ENCODE assay signal across 9 mouse cellular contexts in the genomic region with DNA sequence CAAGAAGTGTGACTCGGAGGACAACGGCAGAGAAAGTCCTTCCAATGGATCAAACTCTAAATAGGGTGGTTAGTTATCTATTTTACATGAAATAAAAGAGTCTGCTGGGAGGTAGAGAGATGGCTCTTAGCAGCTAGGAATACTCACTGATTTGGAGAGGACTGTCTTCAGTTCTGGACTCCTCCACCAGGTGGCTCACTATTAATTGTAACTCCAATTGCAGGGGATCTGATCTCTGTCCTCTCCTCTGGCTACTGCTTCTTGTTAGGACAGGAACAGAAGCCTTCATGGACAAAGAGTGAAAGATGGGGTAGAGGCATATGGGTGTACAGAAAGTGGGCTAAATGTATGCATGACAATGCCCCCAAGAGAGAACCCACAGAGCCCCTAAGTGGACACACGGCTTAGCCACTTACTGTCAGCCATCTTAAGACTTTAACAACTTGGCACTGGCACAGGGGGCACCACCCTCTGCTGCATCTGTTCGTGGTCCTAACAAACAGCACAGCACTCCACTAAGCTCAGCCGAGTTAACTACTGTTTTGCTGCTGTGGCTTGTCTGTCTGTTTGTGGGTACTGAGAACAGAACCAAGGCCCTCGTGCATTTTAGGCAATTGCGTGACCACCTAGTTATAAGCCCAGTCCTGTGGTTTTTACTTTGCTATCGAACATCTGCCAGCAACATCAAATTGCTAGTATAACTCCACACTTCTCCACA. TPM values are rescaled to one million over a fixed set of nuclear protein-coding genes. Genes with fewer than 3 reads are reported as not detected.
A peak's percentile ranks its signal among the peaks of the same experiment; 100 is the strongest.
DNase-seq lines count a peak whose midpoint lies in the region; ATAC-seq and TF ChIP-seq lines count a peak whose summit lies in the region.
"Had no signal": no experiment of that assay in that cellular context is flagged by ENCODE, and none has a peak within 500 bp of the region (broad histone marks: within the 10 kb centered on the region; RNA-seq: fewer than 3 reads in every experiment).

No protein-coding gene starts in this region.

- H3K27me3 ChIP-seq in kidney, embryonic 15.5 days: no peaks in the 10 kb centered on the region
- H3K27me3 ChIP-seq: lung, embryonic 15.5 days had no signal

- no peaks in the 10 kb centered on the region for H3K9me3 ChIP-seq in kidney, embryonic 15.5 days (replicated peaks)
- H3K9me3 ChIP-seq in ES-E14 (ENCODE audit: control insufficient read depth, insufficient read depth, low read depth, low read length): no peaks in the 10 kb centered on the region
- H3K9me3 ChIP-seq: lung, embryonic 15.5 days had no signal

- H3K27ac ChIP-seq in kidney, embryonic 15.5 days: no peak overlapping the region
- H3K27ac ChIP-seq in ES-E14 (ENCODE audit: insufficient read depth, low read depth, low read length, poor library complexity, severe bottlenecking): no peak overlapping the region
- H3K27ac ChIP-seq: lung, embryonic 15.5 days had no signal

- no peaks in the 10 kb centered on the region for H3K4me1 ChIP-seq in kidney, embryonic 15.5 days
- no peaks in the 10 kb centered on the region for H3K4me1 ChIP-seq in ES-E14 (ENCODE audit: control insufficient read depth in 2 of 2, insufficient read depth in 2 of 2, low read length in 2 of 2, poor library complexity in 1 of 2)
- H3K4me1 ChIP-seq: lung, embryonic 15.5 days had no signal

- H3K9ac ChIP-seq in kidney, embryonic 15.5 days: no peak overlapping the region
- no peak overlapping the region for H3K9ac ChIP-seq in ES-E14 (ENCODE audit: insufficient read depth, low read depth, low read length, poor library complexity, severe bottlenecking)
- H3K9ac ChIP-seq: lung, embryonic 15.5 days had no signal

- H3K36me3 ChIP-seq in kidney, embryonic 15.5 days: no peaks in the 10 kb centered on the region
- H3K36me3 ChIP-seq in ES-E14 (ENCODE audit: control insufficient read depth, insufficient read depth, low read length, poor library complexity, severe bottlenecking): no peaks in the 10 kb centered on the region
- H3K36me3 ChIP-seq: lung, embryonic 15.5 days had no signal

- H3K4me3 ChIP-seq in kidney, embryonic 15.5 days (replicated peaks): no peak overlapping the region
- no peak overlapping the region for H3K4me3 ChIP-seq in ES-E14 (ENCODE audit: insufficient read depth in 1 of 2, low read depth in 1 of 2, low read length in 2 of 2, poor library complexity in 1 of 2, severe bottlenecking in 1 of 2)
- H3K4me3 ChIP-seq: lung, embryonic 15.5 days had no signal

- 78% methylated on average over 8 of the region's 8 CpGs for WGBS in kidney, embryonic 15.5 days

- peak; percentile 79 for DNase-seq in kidney, adult 18-20 months
- DNase-seq in ES-E14 (ENCODE audit: low read depth, low spot score): peak; percentile 37
- DNase-seq in cerebellum, adult 11 months: peak; percentile 14
- peak; percentile 43 to 52 for DNase-seq in frontal cortex, postnatal 36 days (ENCODE audit: low spot score in 2 of 2)
- peak; percentile 20 for DNase-seq in layer of hippocampus, adult 9-10 months (ENCODE audit: low spot score)
- peak; percentile 27 for DNase-seq in mesoderm, embryonic 11.5 days (ENCODE audit: low read depth, low spot score)
- peak; percentile 70 for DNase-seq in thymus, postnatal 14 days

- in situ Hi-C loops in ES-E14 (cut with MboI; ENCODE audit: low sequenced_read_pairs in 2 of 2, unreplicated experiment in 2 of 2): no loop called here

- ATAC-seq in kidney, embryonic 15.5 days (replicated peaks; ENCODE audit: low FRiP score): no peak; the same call in 1 of the 2 replicates

- no peak overlapping the region for H3K4me2 ChIP-seq in kidney, embryonic 15.5 days
- H3K4me2 ChIP-seq: lung, embryonic 15.5 days had no signal

TF ChIP-seq in ES-E14, 5 proteins besides CTCF, POLR2A, EP300 and RAD21:
- TF ChIP-seq ZC3H11A (IDR thresholded peaks at IDR 0.05; ENCODE audit: borderline replicate concordance, low read depth, low read length) (peak; percentile 27; the same call in 1 of the 2 replicates), MAFK (IDR thresholded peaks at IDR 0.05; ENCODE audit: insufficient read depth, low read depth, low read length) (no peak)

RNA-seq across cellular contexts. Expression of a gene that starts 3.6 kb away (rescaled TPM):
- not detected in 2 replicates for polyA plus RNA-seq in kidney, embryonic 15.5 days (2015; fragmentation: Nextera tagmentation; extraction: Ambion mirVana)
- 0.09 and 0.11 TPM in 2 replicates for total RNA-seq in ES-E14 (2012; rRNA removed)
- polyA plus RNA-seq: lung, embryonic 15.5 days had no signal

RNA-seq across cellular contexts. Expression of a gene that starts 29.4 kb away (rescaled TPM):
- polyA plus RNA-seq in kidney, embryonic 15.5 days (2015; fragmentation: Nextera tagmentation; extraction: Ambion mirVana): 0.05 TPM in 1 of 2 replicates, not detected in the other
- 0.04 TPM in 1 of 2 replicates, not detected in the other for total RNA-seq in ES-E14 (2012; rRNA removed)
- polyA plus RNA-seq: lung, embryonic 15.5 days had no signal

Comparison
In these comparisons a context has a peak if more than half of its experiments do, and no peak if none do; other contexts are left out.
1. DNase-seq: peak in every context shown above with its lines; median percentile 79 in kidney, adult 18-20 months; 70 in thymus, postnatal 14 days; 48 in frontal cortex, postnatal 36 days; 37 in ES-E14; 27 in mesoderm, embryonic 11.5 days; 20 in layer of hippocampus, adult 9-10 months; 14 in cerebellum, adult 11 months.